Mouse (Mus musculus) embryonic facial prominence, embryonic 13.5 days (tissue): ENCODE data around the gene Banp. TPM values are rescaled to one million over a fixed set of nuclear protein-coding genes. Genes with fewer than 3 reads are reported as not detected.

ENCODE experiments used
- ATAC-seq: fragments of 200-750 bp; cut with Nextera tagmentation; 2 replicates; pipeline ENCODE4 v1.8.0; 2017; ENCODE audit warnings: low read depth; ENCODE audit not compliant: insufficient number of reproducible peaks, insufficient read depth, low FRiP score, low TSS enrichment
- H3K27ac ChIP-seq: fragments of 300-500 bp; sonication (generic); 2 replicates; pipeline ENCODE4 v1.5.1; 2015; ENCODE audit warnings: moderate library complexity, mild to moderate bottlenecking, inconsistent platforms
- H3K27me3 ChIP-seq: fragments of 300-500 bp; sonication (generic); 2 replicates; pipeline ENCODE4 v1.6.1; 2015; ENCODE audit warnings: mild to moderate bottlenecking, inconsistent platforms
- H3K36me3 ChIP-seq: fragments of 300-500 bp; sonication (generic); 2 replicates; pipeline ENCODE4 v1.6.1; 2015; ENCODE audit warnings: mild to moderate bottlenecking, inconsistent platforms
- H3K4me1 ChIP-seq: fragments of 300-500 bp; sonication (generic); 2 replicates; pipeline ENCODE4 v1.6.1; 2015; ENCODE audit warnings: inconsistent platforms
- H3K4me2 ChIP-seq: fragments of 300-500 bp; sonication (generic); 2 replicates; pipeline ENCODE4 v1.6.1; 2015; ENCODE audit warnings: moderate library complexity, mild to moderate bottlenecking, inconsistent platforms
- H3K4me3 ChIP-seq: fragments of 300-500 bp; sonication (generic); 2 replicates; pipeline ENCODE4 v1.5.1; 2015; ENCODE audit warnings: mild to moderate bottlenecking, inconsistent platforms
- H3K9ac ChIP-seq: fragments of 300-500 bp; sonication (generic); 2 replicates; pipeline ENCODE4 v1.6.1; 2015; ENCODE audit warnings: mild to moderate bottlenecking, inconsistent platforms
- H3K9me3 ChIP-seq: fragments of 300-500 bp; sonication (generic); 2 replicates; pipeline ENCODE4 v1.6.1; 2016; ENCODE audit warnings: inconsistent platforms
- WGBS: fragments of 180-500 bp; shearing (Covaris S2); methylation state at CpG from one replicate; pipeline ENCODE4 v1.1.7; 2015; ENCODE audit warnings: mixed read lengths; 5-methylcytosine and 5-hydroxymethylcytosine counted together
- polyA plus RNA-seq: library from polyadenylated mRNA; unstranded; fragments of >200 nt; fragmentation: Nextera tagmentation; extraction: Ambion mirVana; gene quantifications from 2 replicates; pipeline ENCODE4 v1.2.1, GENCODE M21; 2015

The Banp gene
- polyA plus RNA-seq, 1 experiment from 2014 or later: 42.6 TPM

- Histone ChIP-seq H3K27ac (no peak overlapping the region), H3K4me2 (no peak overlapping the region), H3K27me3 (no peaks in the 10 kb centered on the region), H3K36me3 (no peaks in the 10 kb centered on the region), H3K4me3 (no peak overlapping the region), H3K4me1 (peaks cover 23% of the 10 kb centered on the region), H3K9me3 (no peaks in the 10 kb centered on the region), H3K9ac (no peak overlapping the region)
- ATAC-seq: no peak
- 56% methylated on average over 7 of the region's 7 CpGs for WGBS
Measured at GRCm38 (mm10) chr8:122056882-122057281, 107.3 kb downstream of the Banp start.

- H3K27me3 ChIP-seq: no peaks in the 10 kb centered on the region
- H3K9me3 ChIP-seq: no peaks in the 10 kb centered on the region
- no peak for ATAC-seq
- H3K27ac ChIP-seq: no peak overlapping the region
- no peak overlapping the region for H3K4me2 ChIP-seq
- peaks cover 23% of the 10 kb centered on the region for H3K4me1 ChIP-seq
- H3K36me3 ChIP-seq: no peaks in the 10 kb centered on the region
- no peak overlapping the region for H3K4me3 ChIP-seq
- WGBS: 61% methylated on average over 9 of the region's 9 CpGs
- no peak overlapping the region for H3K9ac ChIP-seq
Measured at GRCm38 (mm10) chr8:122058510-122058909, 109.0 kb downstream of the Banp start.

- H3K27me3 ChIP-seq: no peaks in the 10 kb centered on the region
- H3K9me3 ChIP-seq: no peaks in the 10 kb centered on the region
- H3K36me3 ChIP-seq: no peaks in the 10 kb centered on the region
- no peak overlapping the region for H3K27ac ChIP-seq
- 71% methylated on average over 8 of the region's 8 CpGs for WGBS
- no peak overlapping the region for H3K4me3 ChIP-seq
- no peak for ATAC-seq
- H3K4me2 ChIP-seq: no peak overlapping the region
- no peak overlapping the region for H3K9ac ChIP-seq
- H3K4me1 ChIP-seq: peaks cover 25% of the 10 kb centered on the region
Measured at GRCm38 (mm10) chr8:122058951-122059350, 109.4 kb downstream of the Banp start.

GRCm38 (mm10) chr8:122062508-122063223, 113.1 kb downstream of the Banp start:
- Histone ChIP-seq H3K36me3 (no peaks in the 10 kb centered on the region), H3K27ac (no peak overlapping the region), H3K9ac (no peak overlapping the region), H3K9me3 (no peaks in the 10 kb centered on the region), H3K4me2 (no peak overlapping the region), H3K27me3 (no peaks in the 10 kb centered on the region), H3K4me3 (no peak overlapping the region), H3K4me1 (peaks cover 16% of the 10 kb centered on the region)
- ATAC-seq: no peak
- WGBS: 71% methylated on average over 12 of the region's 12 CpGs

GRCm38 (mm10) chr8:122064353-122064752, 114.8 kb downstream of the Banp start:
- no peak overlapping the region for H3K4me3 ChIP-seq
- H3K27me3 ChIP-seq: no peaks in the 10 kb centered on the region
- 32% methylated on average over 7 of the region's 7 CpGs for WGBS
- no peak overlapping the region for H3K4me2 ChIP-seq
- 0 out of 2 replicates have a peak, but pooled peaks have one; percentile 59 for ATAC-seq
- H3K27ac ChIP-seq: peak overlapping the region; percentile 18; the same call in 1 of the 2 replicates
- H3K9ac ChIP-seq: 0 out of 2 replicates have a peak overlapping the region, but pooled peaks have one; percentile 16
- H3K36me3 ChIP-seq: no peaks in the 10 kb centered on the region
- H3K4me1 ChIP-seq: peaks cover 16% of the 10 kb centered on the region
- no peaks in the 10 kb centered on the region for H3K9me3 ChIP-seq

- H3K27me3 ChIP-seq: no peaks in the 10 kb centered on the region
- 67% methylated on average over 15 of the region's 15 CpGs for WGBS
- H3K4me2 ChIP-seq: no peak overlapping the region
- peaks cover 16% of the 10 kb centered on the region for H3K4me1 ChIP-seq
- no peaks in the 10 kb centered on the region for H3K36me3 ChIP-seq
- H3K4me3 ChIP-seq: no peak overlapping the region
- no peak overlapping the region for H3K9ac ChIP-seq
- no peak overlapping the region for H3K27ac ChIP-seq
- no peak for ATAC-seq
- no peaks in the 10 kb centered on the region for H3K9me3 ChIP-seq
Measured at GRCm38 (mm10) chr8:122067783-122068505, 118.4 kb downstream of the Banp start.

GRCm38 (mm10) chr8:122068609-122069008, 119.1 kb downstream of the Banp start:
- no peaks in the 10 kb centered on the region for H3K27me3 ChIP-seq

GRCm38 (mm10) chr8:122069281-122069680, 119.7 kb downstream of the Banp start:
- Histone ChIP-seq H3K36me3 (no peaks in the 10 kb centered on the region), H3K4me1 (peaks cover 11% of the 10 kb centered on the region), H3K27ac (no peak overlapping the region), H3K27me3 (no peaks in the 10 kb centered on the region), H3K9me3 (no peaks in the 10 kb centered on the region), H3K4me2 (no peak overlapping the region), H3K9ac (no peak overlapping the region), H3K4me3 (no peak overlapping the region)
- 88% methylated on average over 11 of the region's 11 CpGs for WGBS
- ATAC-seq: no peak

More at GRCm38 (mm10) chr8:122068609-122069008, 119.1 kb downstream of the Banp start:
- no peaks in the 10 kb centered on the region for H3K9me3 ChIP-seq
- WGBS: 75% methylated on average over 13 of the region's 13 CpGs
- H3K4me3 ChIP-seq: no peak overlapping the region
- no peaks in the 10 kb centered on the region for H3K36me3 ChIP-seq
- no peak for ATAC-seq
- H3K9ac ChIP-seq: no peak overlapping the region
- H3K4me2 ChIP-seq: no peak overlapping the region
- H3K4me1 ChIP-seq: peaks cover 16% of the 10 kb centered on the region
- no peak overlapping the region for H3K27ac ChIP-seq

GRCm38 (mm10) chr8:122071193-122071592, 121.6 kb downstream of the Banp start:
- Histone ChIP-seq H3K36me3 (no peaks in the 10 kb centered on the region), H3K4me2 (no peak overlapping the region), H3K9me3 (no peaks in the 10 kb centered on the region), H3K27me3 (0 out of 2 replicates have a peak, but pooled peaks cover 7% of the 10 kb centered on the region), H3K4me3 (no peak overlapping the region), H3K9ac (no peak overlapping the region), H3K27ac (no peak overlapping the region), H3K4me1 (peaks cover 3% of the 10 kb centered on the region)
- ATAC-seq: no peak
- 51% methylated on average over 4 of the region's 4 CpGs for WGBS

- Histone ChIP-seq H3K27ac (no peak overlapping the region), H3K9me3 (no peaks in the 10 kb centered on the region), H3K4me1 (peaks cover 7% of the 10 kb centered on the region), H3K27me3 (peaks cover 10% of the 10 kb centered on the region; the same call in 1 of the 2 replicates), H3K9ac (no peak overlapping the region), H3K4me3 (no peak overlapping the region), H3K36me3 (no peaks in the 10 kb centered on the region), H3K4me2 (no peak overlapping the region)
- 61% methylated on average over 9 of the region's 9 CpGs for WGBS
- no peak for ATAC-seq
Measured at GRCm38 (mm10) chr8:122073964-122074363, 124.4 kb downstream of the Banp start.

GRCm38 (mm10) chr8:122074442-122074841, 124.9 kb downstream of the Banp start:
- H3K9ac ChIP-seq: no peak overlapping the region
- peaks cover 7% of the 10 kb centered on the region for H3K4me1 ChIP-seq
- no peak for ATAC-seq
- H3K27ac ChIP-seq: no peak overlapping the region
- peaks cover 10% of the 10 kb centered on the region; the same call in 1 of the 2 replicates for H3K27me3 ChIP-seq
- WGBS: 77% methylated on average over 9 of the region's 9 CpGs
- no peak overlapping the region for H3K4me3 ChIP-seq
- no peaks in the 10 kb centered on the region for H3K9me3 ChIP-seq
- H3K4me2 ChIP-seq: no peak overlapping the region
- H3K36me3 ChIP-seq: no peaks in the 10 kb centered on the region

GRCm38 (mm10) chr8:122074977-122075376, 125.4 kb downstream of the Banp start:
- Histone ChIP-seq H3K4me3 (no peak overlapping the region), H3K9me3 (no peaks in the 10 kb centered on the region), H3K27ac (no peak overlapping the region), H3K27me3 (peaks cover 10% of the 10 kb centered on the region; the same call in 1 of the 2 replicates), H3K4me1 (peaks cover 12% of the 10 kb centered on the region), H3K36me3 (no peaks in the 10 kb centered on the region), H3K9ac (no peak overlapping the region), H3K4me2 (no peak overlapping the region)
- ATAC-seq: no peak
- 67% methylated on average over 4 of the region's 4 CpGs for WGBS
